Mouse (Mus musculus): ENCODE measurements around the gene Igfbp1.
"Not testable (repeated sequence)": the region's sequence is repeated elsewhere in the genome, so short reads cannot be mapped to it uniquely, and the experiment has no call there.

The Igfbp1 gene

GRCm38 (mm10) chr11:7194432-7195311 is 2.9 kb upstream of the Igfbp1 start:
- no peak for DNase-seq (ENCODE audit: low spot score in 2 of 2)

GRCm38 (mm10) chr11:7195312-7195685 is 2.3 kb upstream of the Igfbp1 start:
- no peak for DNase-seq (ENCODE audit: low spot score in 2 of 2)

GRCm38 (mm10) chr11:7198006-7198405 is 424 bp downstream of the Igfbp1 start:
- no peak for DNase-seq (ENCODE audit: low spot score in 2 of 2)

GRCm38 (mm10) chr11:7198481-7199256 is 1.1 kb downstream of the Igfbp1 start:
- no peak for DNase-seq (ENCODE audit: low spot score in 2 of 2)

- DNase-seq (ENCODE audit: low spot score in 2 of 2), result peak in 1 of 2 experiments; percentile 12
Measured at GRCm38 (mm10) chr11:7199736-7200392, 2.3 kb downstream of the Igfbp1 start.

- no peak for DNase-seq (ENCODE audit: low spot score in 2 of 2)
Measured at GRCm38 (mm10) chr11:7200393-7200783, 2.8 kb downstream of the Igfbp1 start.

- no peak for DNase-seq (ENCODE audit: low spot score in 2 of 2)
Measured at GRCm38 (mm10) chr11:7202206-7202605, 4.6 kb downstream of the Igfbp1 start.

GRCm38 (mm10) chr11:7203846-7204245 is 6.3 kb downstream of the Igfbp1 start:
- DNase-seq (ENCODE audit: low spot score in 2 of 2), result no peak

GRCm38 (mm10) chr11:7210343-7210742 is 12.8 kb downstream of the Igfbp1 start:
- DNase-seq (ENCODE audit: low spot score in 2 of 2), result no peak

- DNase-seq (ENCODE audit: low spot score in 2 of 2), result no peak
Measured at GRCm38 (mm10) chr11:7211211-7211610, 13.6 kb downstream of the Igfbp1 start.

- DNase-seq (ENCODE audit: low spot score in 2 of 2), result no peak
Measured at GRCm38 (mm10) chr11:7212126-7212798, 14.7 kb downstream of the Igfbp1 start.

- DNase-seq (ENCODE audit: low spot score in 2 of 2), result no peak
Measured at GRCm38 (mm10) chr11:7213161-7213500, 15.5 kb downstream of the Igfbp1 start.

- no peak for DNase-seq (ENCODE audit: low spot score in 2 of 2)
Measured at GRCm38 (mm10) chr11:7213501-7214341, 16.1 kb downstream of the Igfbp1 start, which contains the start of gene Igfbp3. Igfbp3 (minus strand) TSS chr11:7213923.

- no peak for DNase-seq (ENCODE audit: low spot score in 2 of 2)
Measured at GRCm38 (mm10) chr11:7214342-7214660, 16.7 kb downstream of the Igfbp1 start.

- no peak for DNase-seq (ENCODE audit: low spot score in 2 of 2)
Measured at GRCm38 (mm10) chr11:7214761-7215160, 17.2 kb downstream of the Igfbp1 start.

GRCm38 (mm10) chr11:7215703-7216102 is 18.1 kb downstream of the Igfbp1 start:
- no peak for DNase-seq (ENCODE audit: low spot score in 2 of 2)

GRCm38 (mm10) chr11:7221826-7222225 is 24.2 kb downstream of the Igfbp1 start:
- not testable (repeated sequence) for DNase-seq (ENCODE audit: low spot score in 2 of 2)

GRCm38 (mm10) chr11:7226200-7226599 is 28.6 kb downstream of the Igfbp1 start:
- DNase-seq (ENCODE audit: low spot score in 2 of 2), result no peak

- DNase-seq (ENCODE audit: low spot score in 2 of 2), result no peak
Measured at GRCm38 (mm10) chr11:7226810-7227550, 29.4 kb downstream of the Igfbp1 start.

- DNase-seq (ENCODE audit: low spot score in 2 of 2), result no peak
Measured at GRCm38 (mm10) chr11:7228107-7228506, 30.5 kb downstream of the Igfbp1 start.
